Mouse (Mus musculus) limb, embryonic 14.5 days (tissue): ENCODE data around the gene Axdnd1. TPM values are rescaled to one million over a fixed set of nuclear protein-coding genes. Genes with fewer than 3 reads are reported as not detected.

Experiments used
- ATAC-seq: fragments of 200-750 bp; cut with Nextera tagmentation; 2 replicates; pipeline ENCODE4 v1.8.0; 2017; ENCODE audit warnings: low read depth, moderate number of reproducible peaks, moderate TSS enrichment; ENCODE audit not compliant: low FRiP score
- DNase-seq: peaks from one replicate; pipeline ENCODE4 v3.0.0-alpha.2; 2015; ENCODE audit warnings: low spot score
- H3K27ac ChIP-seq: fragments of 300-500 bp; sonication (generic); replicated peaks from 2 replicates; pipeline ENCODE4 v1.5.1; 2014; ENCODE audit warnings: low read depth, mild to moderate bottlenecking, low read length, moderate library complexity, mixed read lengths
- H3K27me3 ChIP-seq: fragments of 300-500 bp; sonication (generic); 2 replicates; pipeline ENCODE4 v1.6.1; 2014; ENCODE audit warnings: low read length, mixed read lengths; ENCODE audit not compliant: control insufficient read depth, insufficient read depth
- H3K36me3 ChIP-seq: fragments of 300-500 bp; sonication (generic); 2 replicates; pipeline ENCODE4 v1.6.1; 2014; ENCODE audit warnings: mild to moderate bottlenecking, low read length, moderate library complexity, mixed read lengths; ENCODE audit not compliant: control insufficient read depth, insufficient read depth
- H3K4me1 ChIP-seq: fragments of 300-500 bp; sonication (generic); 2 replicates; pipeline ENCODE4 v1.6.1; 2014; ENCODE audit warnings: antibody characterized with exemption, low read length, mixed read lengths; ENCODE audit not compliant: control insufficient read depth, insufficient read depth
- H3K4me2 ChIP-seq: fragments of 300-500 bp; sonication (generic); replicated peaks from 2 replicates; pipeline ENCODE4 v1.6.1; 2014; ENCODE audit warnings: low read depth, mild to moderate bottlenecking, low read length, moderate library complexity; ENCODE audit not compliant: severe bottlenecking
- H3K4me3 ChIP-seq: fragments of 300-500 bp; sonication (generic); replicated peaks from 2 replicates; pipeline ENCODE4 v1.5.1; 2014; ENCODE audit warnings: low read length
- H3K9ac ChIP-seq: fragments of 300-500 bp; sonication (generic); 2 replicates; pipeline ENCODE4 v1.6.1; 2014; ENCODE audit warnings: mild to moderate bottlenecking, low read depth, low read length, moderate library complexity; ENCODE audit not compliant: severe bottlenecking
- H3K9me3 ChIP-seq: fragments of 300-500 bp; sonication (generic); 2 replicates; pipeline ENCODE4 v1.6.1; 2016; ENCODE audit warnings: low read length; ENCODE audit not compliant: control insufficient read depth
- POLR2A ChIP-seq: fragments of 200-500 bp; IDR thresholded peaks from 2 replicates; pipeline ENCODE4 v1.8.0; 2012; ENCODE audit warnings: inconsistent platforms, mild to moderate bottlenecking, moderate library complexity, borderline replicate concordance; ENCODE audit not compliant: insufficient read depth, insufficient read length; ENCODE audit errors: extremely low read depth
- WGBS: fragments of 180-500 bp; shearing (Covaris S2); extraction: QIAGEN DNeasy Blood & Tissue Kit; methylation state at CpG from one replicate; pipeline ENCODE4 v1.1.7; 2014; 5-methylcytosine and 5-hydroxymethylcytosine counted together
- polyA plus RNA-seq, 2 experiments: library from polyadenylated mRNA; depleted of rRNA in 1 of 2; stranded (reverse) in 1 of 2; unstranded in 1 of 2; fragments of >200 nt; fragmentation: Nextera tagmentation in 1 of 2; extraction: Ambion mirVana in 1 of 2; gene quantifications; 2 replicates each; pipeline versions ENCODE4 v1.2.1 to v1.2.3; 2012 to 2014

The Axdnd1 gene
- polyA plus RNA-seq, 2 experiments, result 0.39 TPM; not detected in 1

- no peak for DNase-seq
- Histone ChIP-seq H3K9me3 (no peaks in the 10 kb centered on the region), H3K4me1 (no peaks in the 10 kb centered on the region), H3K27ac (no peak overlapping the region), H3K4me3 (no peak overlapping the region), H3K9ac (no peak overlapping the region), H3K36me3 (peaks cover 13% of the 10 kb centered on the region), H3K27me3 (no peaks in the 10 kb centered on the region), H3K4me2 (no peak overlapping the region)
- ATAC-seq, result no peak
- TF ChIP-seq POLR2A, result no peak
- 78% methylated on average over 17 of the region's 17 CpGs for WGBS
Observed at GRCm38 (mm10) chr1:156449691-156450090, 28.7 kb upstream of the Axdnd1 start.

- no peak overlapping the region for H3K27ac ChIP-seq
- H3K36me3 ChIP-seq, result peaks cover 12% of the 10 kb centered on the region; the same call in 1 of the 2 replicates
- DNase-seq (no peak), ATAC-seq (no peak)
- TF ChIP-seq POLR2A, result no peak
- H3K4me2 ChIP-seq, result no peak overlapping the region
- H3K4me3 ChIP-seq, result no peak overlapping the region
- no peak overlapping the region for H3K9ac ChIP-seq
- 84% methylated on average over 7 of the region's 7 CpGs for WGBS
- no peaks in the 10 kb centered on the region for H3K4me1 ChIP-seq
- no peaks in the 10 kb centered on the region for H3K27me3 ChIP-seq
- H3K9me3 ChIP-seq, result no peaks in the 10 kb centered on the region
Observed at GRCm38 (mm10) chr1:156449089-156449488, 28.1 kb upstream of the Axdnd1 start.

GRCm38 (mm10) chr1:156445049-156445448 is 24.1 kb upstream of the Axdnd1 start:
- no peak for TF ChIP-seq POLR2A
- Histone ChIP-seq H3K36me3 (peaks cover 31% of the 10 kb centered on the region), H3K9me3 (no peaks in the 10 kb centered on the region), H3K9ac (no peak overlapping the region), H3K4me2 (no peak overlapping the region), H3K4me3 (no peak overlapping the region), H3K4me1 (no peaks in the 10 kb centered on the region), H3K27ac (no peak overlapping the region), H3K27me3 (no peaks in the 10 kb centered on the region)
- DNase-seq (no peak), ATAC-seq (no peak)
- WGBS, result 61% methylated on average over 1 of the region's 1 CpGs

GRCm38 (mm10) chr1:156442776-156443175 is 21.8 kb upstream of the Axdnd1 start:
- Histone ChIP-seq H3K9ac (no peak overlapping the region), H3K4me1 (no peaks in the 10 kb centered on the region), H3K27ac (no peak overlapping the region), H3K4me2 (no peak overlapping the region), H3K27me3 (no peaks in the 10 kb centered on the region), H3K36me3 (peaks cover 52% of the 10 kb centered on the region), H3K4me3 (no peak overlapping the region), H3K9me3 (no peaks in the 10 kb centered on the region)
- DNase-seq (no peak), ATAC-seq (no peak)
- 73% methylated on average over 6 of the region's 6 CpGs for WGBS
- no peak for TF ChIP-seq POLR2A

- Histone ChIP-seq H3K4me3 (no peak overlapping the region), H3K9me3 (no peaks in the 10 kb centered on the region), H3K27ac (no peak overlapping the region), H3K4me2 (no peak overlapping the region), H3K36me3 (peaks cover 57% of the 10 kb centered on the region), H3K4me1 (no peaks in the 10 kb centered on the region), H3K27me3 (no peaks in the 10 kb centered on the region), H3K9ac (no peak overlapping the region)
- WGBS, result 96% methylated on average over 12 of the region's 12 CpGs
- ATAC-seq, result no peak
- TF ChIP-seq POLR2A, result no peak
- no peak for DNase-seq
Observed at GRCm38 (mm10) chr1:156442266-156442665, 21.3 kb upstream of the Axdnd1 start.

GRCm38 (mm10) chr1:156437726-156438125 is 16.8 kb upstream of the Axdnd1 start:
- no peak for ATAC-seq
- H3K36me3 ChIP-seq, result peaks cover 76% of the 10 kb centered on the region

More at GRCm38 (mm10) chr1:156437726-156438125, 16.8 kb upstream of the Axdnd1 start:
- Histone ChIP-seq H3K27ac (no peak overlapping the region), H3K27me3 (no peaks in the 10 kb centered on the region), H3K9ac (no peak overlapping the region), H3K4me1 (no peaks in the 10 kb centered on the region), H3K9me3 (no peaks in the 10 kb centered on the region), H3K4me2 (no peak overlapping the region), H3K4me3 (no peak overlapping the region)
- DNase-seq, result no peak
- TF ChIP-seq POLR2A, result no peak
- 85% methylated on average over 5 of the region's 5 CpGs for WGBS
